Mouse (Mus musculus): ENCODE measurements around the gene Casp9.

Casp9 gene

GRCm38 (mm10) chr4:141818861-141819260, 25.4 kb downstream of the Casp9 start:
- DNase-seq (ENCODE audit: low spot score) = no peak

DNA sequence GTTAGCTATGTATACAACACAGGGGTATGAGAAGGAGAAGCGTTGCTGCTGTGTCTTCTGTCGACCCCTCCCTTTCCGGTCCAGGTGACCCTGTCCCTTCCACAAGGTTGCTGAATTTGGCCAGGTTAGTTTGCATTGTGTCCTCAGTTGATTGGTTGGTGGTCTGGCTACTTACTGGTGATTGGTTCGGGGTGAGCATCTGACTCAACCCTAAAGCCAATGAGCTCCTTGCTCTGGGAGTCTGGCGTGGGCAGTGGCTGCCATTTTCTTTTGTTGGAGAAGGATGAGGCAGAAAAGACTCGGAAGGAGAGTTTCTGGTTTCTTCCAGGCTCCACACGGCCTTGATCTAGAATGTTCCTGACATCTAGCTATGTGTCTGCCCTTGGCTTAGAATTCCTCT, 25.9 kb downstream of the Casp9 start:
- no peak for DNase-seq (ENCODE audit: low spot score)

- no peak for DNase-seq (ENCODE audit: low spot score)
Observed at GRCm38 (mm10) chr4:141821178-141821577, 27.8 kb downstream of the Casp9 start.

GRCm38 (mm10) chr4:141822089-141822488, 28.7 kb downstream of the Casp9 start:
- DNase-seq (ENCODE audit: low spot score) = peak; percentile 14

GRCm38 (mm10) chr4:141822979-141823378, 29.6 kb downstream of the Casp9 start:
- DNase-seq (ENCODE audit: low spot score) = no peak

DNA sequence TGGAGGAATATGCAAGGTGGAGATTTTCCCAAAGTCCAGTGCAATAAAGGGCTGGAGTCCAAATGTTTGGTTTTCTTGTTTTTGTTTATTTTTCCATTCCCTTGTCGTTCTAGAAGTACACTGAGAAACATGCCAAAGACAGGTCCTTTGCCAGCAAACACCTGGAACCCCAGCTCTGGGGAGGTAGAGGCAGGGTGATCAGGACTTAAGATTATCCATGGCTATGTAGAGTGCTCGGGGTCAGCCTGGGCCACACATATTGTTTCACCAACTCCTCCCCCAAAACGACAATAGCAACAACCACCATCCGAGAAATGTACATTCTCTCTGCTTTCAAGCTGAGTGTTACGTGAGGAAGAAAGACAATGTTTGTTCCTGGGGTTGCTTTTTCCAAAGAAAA, 32.6 kb downstream of the Casp9 start, which contains the start of gene Cela2a:
Cela2a (minus strand) TSS at position 101 of the 400 bp plus-strand sequence.
- no peak for DNase-seq (ENCODE audit: low spot score)

DNA sequence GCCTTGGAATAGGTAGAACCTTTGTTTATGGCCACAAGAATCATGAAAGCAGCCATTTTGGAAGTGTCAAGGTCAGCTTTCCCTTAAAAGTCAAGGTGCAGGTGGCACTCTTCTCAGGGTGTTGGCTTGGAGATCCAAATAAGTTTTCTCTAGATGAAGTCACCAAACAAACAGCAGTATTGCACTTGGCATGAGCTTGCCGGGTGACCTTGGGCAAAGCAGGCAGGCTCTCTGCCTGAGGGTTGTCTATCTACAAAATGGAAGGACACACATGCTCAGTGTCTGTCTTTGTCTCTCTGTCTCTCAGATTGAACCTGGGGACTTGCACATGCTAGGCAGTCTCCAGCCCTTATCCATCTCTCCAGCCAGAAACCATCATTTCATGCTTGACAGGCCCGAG, 34.0 kb downstream of the Casp9 start:
- no peak for DNase-seq (ENCODE audit: low spot score)

GRCm38 (mm10) chr4:141828177-141828576, 34.8 kb downstream of the Casp9 start:
- DNase-seq (ENCODE audit: low spot score) = no peak

DNA sequence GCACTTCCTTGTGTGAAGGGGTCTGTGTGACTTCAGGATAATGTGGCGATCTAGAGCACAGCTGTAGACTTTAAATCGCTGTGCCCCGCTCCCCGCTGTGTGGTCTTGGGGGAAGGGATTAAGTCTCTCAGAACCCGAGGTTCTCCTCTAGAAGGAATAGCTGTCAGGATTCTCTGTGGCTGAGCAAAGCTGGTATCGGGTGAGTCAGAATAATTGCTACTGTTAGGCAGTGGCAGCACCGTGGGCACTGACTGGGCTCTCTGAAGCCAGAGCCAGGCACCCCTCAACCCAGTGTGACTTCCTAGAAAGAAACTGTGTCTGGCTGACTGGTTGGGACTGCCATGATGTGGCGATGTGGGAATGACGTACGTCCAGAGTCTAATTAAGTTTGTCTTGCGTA, 37.0 kb downstream of the Casp9 start:
- DNase-seq (ENCODE audit: low spot score) = no peak

DNA sequence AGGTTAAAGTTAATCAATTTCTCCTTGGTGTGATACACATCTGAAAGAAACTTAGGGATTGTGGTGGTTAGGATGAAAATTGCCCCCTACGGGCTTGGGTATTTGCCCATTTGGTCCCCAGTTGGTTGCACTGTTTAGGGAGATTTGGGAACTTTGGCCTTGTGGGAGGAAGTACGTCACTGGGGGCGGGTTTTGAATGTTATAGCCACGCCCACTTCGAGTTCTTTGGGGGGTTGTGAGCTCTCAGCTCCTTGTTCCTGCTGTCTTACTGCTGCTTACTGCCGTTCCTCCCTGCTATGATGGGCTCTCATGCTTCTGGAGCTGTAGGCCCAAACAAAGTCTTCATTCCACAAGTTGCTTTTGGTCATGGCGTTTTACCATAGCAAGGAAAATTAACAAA, 37.9 kb downstream of the Casp9 start:
- DNase-seq (ENCODE audit: low spot score) = no peak

- no peak for DNase-seq (ENCODE audit: low spot score)
Observed at GRCm38 (mm10) chr4:141833911-141834310, 40.5 kb downstream of the Casp9 start.

DNA sequence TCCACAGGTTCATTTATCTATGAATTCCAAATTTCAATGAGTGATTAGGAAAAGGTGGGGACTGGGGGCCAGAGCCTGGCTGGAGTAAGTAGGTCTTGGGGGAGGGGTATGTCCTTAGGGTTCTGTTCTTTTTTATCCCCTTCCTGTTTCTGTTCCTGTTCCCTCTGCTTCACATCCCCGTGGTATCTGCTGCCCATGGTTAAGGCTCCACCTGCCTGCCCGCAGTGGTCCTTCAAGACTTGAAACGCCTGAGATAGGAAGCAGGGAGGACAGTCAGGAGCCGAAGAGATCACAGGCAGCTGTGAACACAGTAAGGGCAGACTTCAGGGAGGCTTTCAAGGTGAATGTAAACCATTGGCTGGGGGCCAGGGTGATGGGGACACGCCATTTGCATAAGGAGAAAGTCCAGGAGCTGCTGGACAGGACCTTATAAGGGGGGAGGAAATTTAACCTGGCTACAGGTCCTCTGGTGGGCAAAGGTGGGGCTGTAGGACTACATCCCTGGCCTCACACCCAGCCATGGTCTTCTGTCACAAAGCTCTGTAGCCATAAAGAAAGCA, 41.2 kb downstream of the Casp9 start:
- DNase-seq (ENCODE audit: low spot score) = no peak

GRCm38 (mm10) chr4:141845999-141846398, 52.6 kb downstream of the Casp9 start, which contains the start of gene Ctrc:
Ctrc (minus strand) TSS chr4:141846359.
- no peak for DNase-seq (ENCODE audit: low spot score)

GRCm38 (mm10) chr4:141853437-141853836, 60.0 kb downstream of the Casp9 start:
- peak; percentile 73 for DNase-seq (ENCODE audit: low spot score)

DNA sequence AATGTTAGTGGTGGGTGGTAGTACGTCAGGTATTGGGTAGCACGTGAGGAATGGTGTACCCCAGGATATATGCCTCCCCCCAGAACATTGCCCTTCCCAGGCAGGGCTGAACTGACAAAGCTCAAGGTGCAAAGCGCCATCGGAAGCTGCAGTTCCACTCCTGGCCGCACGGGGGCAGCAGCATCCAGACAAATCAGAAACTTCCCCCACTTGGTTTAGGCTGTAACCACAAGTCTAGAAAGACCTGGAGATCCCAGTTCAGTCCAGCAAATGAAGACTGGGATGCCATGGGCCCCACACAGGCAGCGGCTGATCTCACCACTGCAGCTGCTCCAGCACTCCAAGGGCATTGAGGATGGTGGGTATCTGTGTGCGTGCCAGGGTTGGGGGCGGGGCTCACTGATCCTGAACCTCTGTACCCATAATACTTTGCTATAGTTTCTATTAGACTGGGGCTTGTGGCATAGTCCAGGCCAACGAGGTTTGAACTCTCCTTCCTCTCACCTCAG, 64.1 kb downstream of the Casp9 start:
- DNase-seq (ENCODE audit: low spot score) = peak; percentile 90

GRCm38 (mm10) chr4:141858501-141858900, 65.1 kb downstream of the Casp9 start:
- no peak for DNase-seq (ENCODE audit: low spot score)

GRCm38 (mm10) chr4:141859351-141859750, 65.9 kb downstream of the Casp9 start:
- no peak for DNase-seq (ENCODE audit: low spot score)

- DNase-seq (ENCODE audit: low spot score) = no peak
Observed at GRCm38 (mm10) chr4:141860246-141860841, 66.9 kb downstream of the Casp9 start.

DNA sequence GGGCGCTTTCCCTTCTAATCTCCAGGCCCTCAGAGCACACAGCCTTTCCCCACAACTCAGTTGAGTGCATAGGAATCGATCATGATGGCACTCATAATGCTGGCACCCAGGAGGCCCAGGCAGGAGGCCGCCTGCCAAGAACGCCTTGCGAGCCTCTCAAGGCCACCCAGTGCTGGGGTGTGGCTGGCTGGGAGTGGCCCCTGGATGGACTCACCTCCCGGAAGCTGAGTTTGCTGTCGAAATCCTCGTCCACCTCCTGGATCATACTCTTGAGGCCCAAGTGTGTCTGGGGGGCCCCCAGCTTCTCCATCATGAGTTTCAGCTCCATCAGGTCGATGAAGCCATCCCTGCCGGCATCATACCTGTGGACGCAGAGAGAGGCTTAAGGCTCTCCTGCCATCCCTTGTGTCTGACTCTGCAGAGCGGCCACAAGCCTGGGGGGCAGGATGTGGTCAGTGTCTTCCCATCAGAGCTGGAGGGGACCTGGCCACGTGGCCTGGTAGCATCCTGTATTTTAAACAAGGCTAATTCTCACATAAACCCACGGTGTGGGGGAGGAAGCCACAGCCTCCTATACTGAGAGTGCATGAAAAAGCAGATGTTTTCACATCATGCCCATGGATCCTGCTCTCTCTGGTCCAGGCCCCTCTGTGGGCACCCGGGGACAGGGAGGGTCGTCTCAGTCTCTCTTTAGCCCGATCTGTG, 68.3 kb downstream of the Casp9 start:
- DNase-seq (ENCODE audit: low spot score) = no peak

- DNase-seq (ENCODE audit: low spot score) = no peak
Observed at GRCm38 (mm10) chr4:141862867-141863266, 69.5 kb downstream of the Casp9 start.

- DNase-seq (ENCODE audit: low spot score) = no peak
Observed at GRCm38 (mm10) chr4:141863726-141864280, 70.4 kb downstream of the Casp9 start.

- DNase-seq (ENCODE audit: low spot score) = no peak
Observed at GRCm38 (mm10) chr4:141864506-141864905, 71.1 kb downstream of the Casp9 start.

DNA sequence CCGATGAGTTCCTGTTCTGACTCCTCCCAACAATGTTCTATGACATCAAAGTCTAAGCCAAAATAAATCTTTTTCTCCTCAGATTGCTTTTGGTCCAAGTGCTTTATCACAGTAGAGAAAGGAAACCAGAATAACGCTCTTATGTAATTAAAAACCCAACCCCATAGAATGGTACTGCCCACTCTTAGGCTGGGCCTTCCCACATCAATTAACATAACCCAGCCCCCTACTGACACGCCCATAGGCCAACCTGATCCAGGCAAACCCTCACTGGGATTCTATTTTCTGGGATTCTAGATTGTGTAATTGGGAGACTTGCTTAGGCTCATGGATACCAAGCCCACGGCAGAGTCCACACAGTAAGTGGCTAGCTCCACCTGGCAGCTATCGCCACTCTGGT, 71.6 kb downstream of the Casp9 start:
- no peak for DNase-seq (ENCODE audit: low spot score)

Data from retina, embryonic 14.5 days (tissue).